Mouse (Mus musculus): ENCODE measurements around the gene Gm5565.
"Not testable (repeated sequence)": the region's sequence is repeated elsewhere in the genome, so short reads cannot be mapped to it uniquely, and the experiment has no call there.

DNA sequence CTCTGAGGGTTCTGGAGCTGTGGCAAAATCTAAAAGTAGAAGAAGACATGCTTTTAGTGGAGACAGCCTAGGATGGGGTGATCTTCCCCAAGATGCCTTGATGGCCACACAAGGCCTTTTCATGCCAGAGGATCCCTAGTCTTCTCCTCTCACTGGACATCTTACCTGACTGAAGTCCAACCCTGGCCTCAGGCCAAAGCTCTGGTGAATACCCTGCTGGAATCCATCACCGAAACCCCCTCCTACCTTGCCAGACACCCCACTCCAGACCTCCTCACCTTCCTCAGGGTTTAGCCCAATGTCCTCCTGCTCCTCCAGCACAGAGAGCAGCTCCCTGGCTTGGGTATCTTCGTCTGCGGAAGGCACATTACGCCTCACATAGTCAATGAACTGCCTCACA is 2.0 kb downstream of the Gm5565 start:
- TF ChIP-seq CTCF (IDR thresholded peaks at IDR 0.05; ENCODE audit: borderline replicate concordance, extremely low read depth, insufficient read depth, insufficient read length); POLR2A (IDR thresholded peaks at IDR 0.05; ENCODE audit: borderline replicate concordance, extremely low read depth, insufficient read depth, insufficient read length, poor library complexity, severe bottlenecking): not testable (repeated sequence)

All from brain, embryonic 14.5 days (tissue).